Mouse (Mus musculus) urinary bladder, postnatal 4 days (tissue): ENCODE results near the gene Taf9.
A peak's percentile ranks its signal among the peaks of the same experiment; 100 is the strongest.

ENCODE experiments used
- DNase-seq, 2 experiments: peaks; one replicate each; pipeline ENCODE4 v3.0.0; 2021 to 2022; ENCODE audit warnings: low spot score in 2 of 2

The Taf9 gene

GRCm38 (mm10) chr13:100651439-100652186, at the start of gene Taf9:
Taf9 (plus strand) TSS chr13:100651579.
- DNase-seq, result no peak

GRCm38 (mm10) chr13:100602239-100602902, 49.0 kb upstream of the Taf9 start:
- DNase-seq, result no peak

- DNase-seq, result no peak
Observed at GRCm38 (mm10) chr13:100603031-100603737, 48.2 kb upstream of the Taf9 start.

GRCm38 (mm10) chr13:100603738-100604095, 47.7 kb upstream of the Taf9 start:
- DNase-seq, result no peak

- DNase-seq, result no peak
Observed at GRCm38 (mm10) chr13:100605845-100606244, 45.5 kb upstream of the Taf9 start.

GRCm38 (mm10) chr13:100607756-100608155, 43.6 kb upstream of the Taf9 start:
- DNase-seq, result no peak

GRCm38 (mm10) chr13:100611266-100611665, 40.1 kb upstream of the Taf9 start:
- DNase-seq, result no peak

GRCm38 (mm10) chr13:100612251-100612650, 39.1 kb upstream of the Taf9 start:
- DNase-seq, result no peak

- DNase-seq, result no peak
Observed at GRCm38 (mm10) chr13:100612903-100613302, 38.5 kb upstream of the Taf9 start.

- DNase-seq, result peak in 1 of 2 experiments; percentile 42
Observed at GRCm38 (mm10) chr13:100616181-100617087, 34.9 kb upstream of the Taf9 start, which contains the start of gene Marveld2. Marveld2 (minus strand) TSS chr13:100616971.

- no peak for DNase-seq
Observed at GRCm38 (mm10) chr13:100617583-100617982, 33.8 kb upstream of the Taf9 start.

GRCm38 (mm10) chr13:100622241-100622640, 29.1 kb upstream of the Taf9 start:
- no peak for DNase-seq

- no peak for DNase-seq
Observed at GRCm38 (mm10) chr13:100634106-100634691, 17.2 kb upstream of the Taf9 start.

- no peak for DNase-seq
Observed at GRCm38 (mm10) chr13:100642471-100643209, 8.7 kb upstream of the Taf9 start.

- DNase-seq, result no peak
Observed at GRCm38 (mm10) chr13:100648223-100648622, 3.2 kb upstream of the Taf9 start.

GRCm38 (mm10) chr13:100650550-100651438, 585 bp upstream of the Taf9 start, which contains the start of the genes Ak6 and Rad17:
Ak6 (plus strand) TSS chr13:100650979.
Rad17 (minus strand) TSS chr13:100651051.
- DNase-seq, result peak; percentile 91 to 92

GRCm38 (mm10) chr13:100658091-100658490, 6.7 kb downstream of the Taf9 start:
- no peak for DNase-seq

GRCm38 (mm10) chr13:100659864-100660456, 8.6 kb downstream of the Taf9 start:
- peak in 1 of 2 experiments; percentile 62 for DNase-seq
